Mouse (Mus musculus): Measurements from ENCODE around the gene Tmem127. TPM values are rescaled to one million over a fixed set of nuclear protein-coding genes. Genes with fewer than 3 reads are reported as not detected.

The Tmem127 gene
- total and polyA plus RNA-seq, 3 experiments: 10.3 to 16.6 TPM; not detected in 1

GRCm38 (mm10) chr2:127308660-127309059 lies 61.0 kb downstream of the Tmem127 start:
- Histone ChIP-seq H3K4me3 (ENCODE audit: control insufficient read depth in 1 of 2, insufficient read depth in 1 of 2, low read depth in 2 of 2, low read length in 2 of 2) (no peak overlapping the region), H3K27me3 (ENCODE audit: control insufficient read depth in 1 of 2, insufficient read depth in 2 of 2, low read length in 2 of 2) (no peaks in the 10 kb centered on the region), H3K9ac (ENCODE audit: control insufficient read depth, low read depth, low read length, poor library complexity, severe bottlenecking) (no peak overlapping the region), H3K79me2 (ENCODE audit: control insufficient read depth, insufficient read depth, low read length, poor library complexity) (no peaks in the 10 kb centered on the region), H3K4me1 (ENCODE audit: control insufficient read depth in 1 of 2, insufficient read depth in 2 of 2, low read length in 2 of 2) (no peaks in the 10 kb centered on the region), H3K9me3 (replicated peaks; ENCODE audit: insufficient read depth, low read length) (no peaks in the 10 kb centered on the region), H3K36me3 (ENCODE audit: control insufficient read depth in 1 of 2, insufficient read depth in 2 of 2, low read length in 2 of 2) (no peaks in the 10 kb centered on the region), H3K27ac (ENCODE audit: control insufficient read depth, low read depth, low read length) (no peak overlapping the region)
- TF ChIP-seq ZMIZ1 (IDR thresholded peaks at IDR 0.05; ENCODE audit: low read depth, low read length) (no peak), CHD2 (IDR thresholded peaks at IDR 0.05; ENCODE audit: low read length) (no peak), E2F4 (IDR thresholded peaks at IDR 0.05; ENCODE audit: borderline replicate concordance, low read depth, low read length) (no peak), GATA1 (IDR thresholded peaks at IDR 0.05; ENCODE audit: low read depth, low read length) (no peak), POLR2AphosphoS5 (IDR thresholded peaks at IDR 0.05; ENCODE audit: borderline replicate concordance, low read depth, low read length) (no peak), POLR2AphosphoS2 (IDR thresholded peaks at IDR 0.05; ENCODE audit: low read length) (no peak), MAFK (IDR thresholded peaks at IDR 0.05; ENCODE audit: borderline replicate concordance, low read depth, low read length) (no peak), SMC3 (IDR thresholded peaks at IDR 0.05; ENCODE audit: low read depth, low read length) (peak; percentile 82), UBTF (IDR thresholded peaks at IDR 0.05; ENCODE audit: borderline replicate concordance, insufficient read depth, low read depth, low read length) (no peak), MAX (IDR thresholded peaks at IDR 0.05; ENCODE audit: low read length) (no peak), RCOR1 (IDR thresholded peaks at IDR 0.05; ENCODE audit: low read depth, low read length) (no peak), ZC3H11A (IDR thresholded peaks at IDR 0.05; ENCODE audit: low read depth, low read length) (peak; percentile 43), MYB (IDR thresholded peaks at IDR 0.05; ENCODE audit: low read depth, low read length) (no peak), GABPA (IDR thresholded peaks at IDR 0.05; ENCODE audit: low read depth, low read length) (no peak), MXI1 (IDR thresholded peaks at IDR 0.05; ENCODE audit: low read depth, low read length) (no peak), CTCF (IDR thresholded peaks at IDR 0.05 in 2 of 3, conservative IDR thresholded peaks at IDR 0.05 in 1 of 3; ENCODE audit: control insufficient read depth in 1 of 3, insufficient read depth in 1 of 3, low read depth in 2 of 3, low read length in 3 of 3, poor library complexity in 1 of 3, severe bottlenecking in 1 of 3) (peak; percentile 44 to 67 (median 45)), RAD21 (IDR thresholded peaks at IDR 0.05; ENCODE audit: low read depth, low read length) (peak; percentile 53), ETS1 (IDR thresholded peaks at IDR 0.05; ENCODE audit: low read depth, low read length) (no peak), ZNF384 (IDR thresholded peaks at IDR 0.05; ENCODE audit: low read depth, low read length) (no peak), SIN3A (IDR thresholded peaks at IDR 0.05; ENCODE audit: low read length) (no peak)
- DNase-seq (ENCODE audit: low read depth, low spot score): peak; percentile 47

- H3K9me3 ChIP-seq (replicated peaks; ENCODE audit: insufficient read depth, low read length): no peaks in the 10 kb centered on the region
- DNase-seq (ENCODE audit: low read depth, low spot score): no peak
- H3K27me3 ChIP-seq (ENCODE audit: control insufficient read depth in 1 of 2, insufficient read depth in 2 of 2, low read length in 2 of 2): no peaks in the 10 kb centered on the region
- no peaks in the 10 kb centered on the region for H3K79me2 ChIP-seq (ENCODE audit: control insufficient read depth, insufficient read depth, low read length, poor library complexity)
- no peak overlapping the region for H3K27ac ChIP-seq (ENCODE audit: control insufficient read depth, low read depth, low read length)
- no peaks in the 10 kb centered on the region for H3K36me3 ChIP-seq (ENCODE audit: control insufficient read depth in 1 of 2, insufficient read depth in 2 of 2, low read length in 2 of 2)
- TF ChIP-seq MAX (IDR thresholded peaks at IDR 0.05; ENCODE audit: low read length) (no peak), JUND (IDR thresholded peaks at IDR 0.05; ENCODE audit: low read depth, low read length) (no peak), MXI1 (IDR thresholded peaks at IDR 0.05; ENCODE audit: low read depth, low read length) (no peak), MAZ (IDR thresholded peaks at IDR 0.05; ENCODE audit: low read depth, low read length) (no peak), KAT2A (conservative IDR thresholded peaks at IDR 0.05; ENCODE audit: low read depth, low read length) (no peak), POLR2AphosphoS2 (IDR thresholded peaks at IDR 0.05; ENCODE audit: low read length) (no peak), BHLHE40 (IDR thresholded peaks at IDR 0.05; ENCODE audit: borderline replicate concordance, low read depth, low read length) (no peak), SMC3 (IDR thresholded peaks at IDR 0.05; ENCODE audit: low read depth, low read length) (no peak), SIN3A (IDR thresholded peaks at IDR 0.05; ENCODE audit: low read length) (no peak), POLR2A (IDR thresholded peaks at IDR 0.05; ENCODE audit: control insufficient read depth in 1 of 2, insufficient read depth in 1 of 2, low read depth in 1 of 2, low read length in 2 of 2, poor library complexity in 1 of 2) (no peak), NELFE (IDR thresholded peaks at IDR 0.05; ENCODE audit: low read depth, low read length) (no peak), USF2 (IDR thresholded peaks at IDR 0.05; ENCODE audit: borderline replicate concordance in 1 of 2, insufficient read depth in 1 of 2, low read depth in 1 of 2, low read length in 2 of 2) (no peak), CHD2 (IDR thresholded peaks at IDR 0.05; ENCODE audit: low read length) (no peak), NRF1 (IDR thresholded peaks at IDR 0.05; ENCODE audit: insufficient read depth, low read depth, low read length, poor library complexity, severe bottlenecking) (no peak)
- no peaks in the 10 kb centered on the region for H3K4me1 ChIP-seq (ENCODE audit: control insufficient read depth in 1 of 2, insufficient read depth in 2 of 2, low read length in 2 of 2)
- no peak overlapping the region for H3K9ac ChIP-seq (ENCODE audit: control insufficient read depth, low read depth, low read length, poor library complexity, severe bottlenecking)
- no peak overlapping the region for H3K4me3 ChIP-seq (ENCODE audit: control insufficient read depth in 1 of 2, insufficient read depth in 1 of 2, low read depth in 2 of 2, low read length in 2 of 2)
Measured at GRCm38 (mm10) chr2:127310246-127310645, 62.5 kb downstream of the Tmem127 start.

All from MEL (cell line).